Mouse (Mus musculus) layer of hippocampus, adult 18-20 months (tissue): ENCODE results near the gene Olfr815. TPM values are rescaled to one million over a fixed set of nuclear protein-coding genes. Genes with fewer than 3 reads are reported as not detected.
"Not testable (repeated sequence)": the region's sequence is repeated elsewhere in the genome, so short reads cannot be mapped to it uniquely, and the experiment has no call there.

Experiments
- DNase-seq, 2 experiments: peaks; one replicate each; pipeline ENCODE4 v3.0.0; 2022; ENCODE audit warnings: low spot score in 2 of 2
- long read RNA-seq: library from polyadenylated mRNA; stranded (forward); transcript quantifications from one replicate; pipeline ENCODE4 v2.0.0, GENCODE M21; 2021
- total RNA-seq, 2 experiments: library from RNA; stranded (reverse); gene quantifications; 2 replicates each; pipeline ENCODE4 v1.2.3; 2021

Gene Olfr815
- total RNA-seq = not detected
- long read RNA-seq = 0 reads

- DNase-seq = not testable (repeated sequence)
Measured at GRCm38 (mm10) chr10:129905767-129906166, at the start of gene Olfr815. Gene Olfr815 (minus strand): TSS chr10:129905867.

- no peak for DNase-seq
Measured at GRCm38 (mm10) chr10:129949000-129949399, 43.3 kb upstream of the Olfr815 start, which contains the start of gene Olfr818. Gene Olfr818 (minus strand): TSS chr10:129949100.

GRCm38 (mm10) chr10:129915497-129915896 is 9.8 kb upstream of the Olfr815 start, which contains the start of gene Olfr816:
Gene Olfr816 (minus strand): TSS chr10:129915597.
- DNase-seq = no peak

- DNase-seq = no peak
Measured at GRCm38 (mm10) chr10:129885934-129886333, 19.7 kb downstream of the Olfr815 start.

- not testable (repeated sequence) for DNase-seq
Measured at GRCm38 (mm10) chr10:129885496-129885895, 20.2 kb downstream of the Olfr815 start.

- DNase-seq = not testable (repeated sequence)
Measured at GRCm38 (mm10) chr10:129879751-129880150, 25.9 kb downstream of the Olfr815 start, which contains the start of gene Olfr814. Gene Olfr814 (minus strand): TSS chr10:129879851.

GRCm38 (mm10) chr10:129855067-129855466 is 50.6 kb downstream of the Olfr815 start, which contains the start of gene Olfr813:
Gene Olfr813 (plus strand): TSS chr10:129855367.
- no peak for DNase-seq

Other genes starting within 250 kb of the Olfr815 start
- not detected for gene Olfr800, start 248.2 kb downstream of the Olfr815 start, total RNA-seq
- not detected for gene Olfr801, start 232.0 kb downstream of the Olfr815 start, total RNA-seq
- not detected for gene Olfr802, start 217.7 kb downstream of the Olfr815 start, total RNA-seq
- not detected for gene Olfr803, start 211.6 kb downstream of the Olfr815 start, total RNA-seq
- gene Olfr804, start 202.7 kb downstream of the Olfr815 start, total RNA-seq = not detected
- not detected for gene Olfr805, start 176.5 kb downstream of the Olfr815 start, total RNA-seq
- not detected for gene Olfr806, start 163.9 kb downstream of the Olfr815 start, total RNA-seq
- not detected for gene Olfr807, start 148.1 kb downstream of the Olfr815 start, total RNA-seq
- not detected for gene Olfr808, start 140.4 kb downstream of the Olfr815 start, total RNA-seq
- not detected for gene Olfr809, start 131.2 kb downstream of the Olfr815 start, total RNA-seq
- gene Olfr810, start 111.0 kb downstream of the Olfr815 start, total RNA-seq = not detected
- gene Olfr811, start 101.5 kb downstream of the Olfr815 start, total RNA-seq = not detected
- gene Olfr812, start 59.8 kb downstream of the Olfr815 start, total RNA-seq = not detected
- gene Olfr813, start 50.5 kb downstream of the Olfr815 start, total RNA-seq = not detected
- gene Olfr814, start 26.0 kb downstream of the Olfr815 start, total RNA-seq = not detected
- gene Olfr816, start 9.7 kb upstream of the Olfr815 start, total RNA-seq = not detected
- gene Olfr818, start 43.2 kb upstream of the Olfr815 start, total RNA-seq = not detected
- gene Olfr819, start 61.4 kb upstream of the Olfr815 start, total RNA-seq = not detected
- gene Olfr247, start 70.3 kb upstream of the Olfr815 start, total RNA-seq = not detected
- gene Gm10310, start 79.2 kb upstream of the Olfr815 start, total RNA-seq = not detected
- not detected for gene Olfr820, start 106.8 kb upstream of the Olfr815 start, total RNA-seq
- gene Olfr821, start 124.5 kb upstream of the Olfr815 start, total RNA-seq = not detected
- gene Olfr822, start 165.3 kb upstream of the Olfr815 start, total RNA-seq = not detected
- gene Olfr823, start 209.5 kb upstream of the Olfr815 start, total RNA-seq = not detected
- not detected for gene Olfr824, start 224.1 kb upstream of the Olfr815 start, total RNA-seq